In the genomic region with DNA sequence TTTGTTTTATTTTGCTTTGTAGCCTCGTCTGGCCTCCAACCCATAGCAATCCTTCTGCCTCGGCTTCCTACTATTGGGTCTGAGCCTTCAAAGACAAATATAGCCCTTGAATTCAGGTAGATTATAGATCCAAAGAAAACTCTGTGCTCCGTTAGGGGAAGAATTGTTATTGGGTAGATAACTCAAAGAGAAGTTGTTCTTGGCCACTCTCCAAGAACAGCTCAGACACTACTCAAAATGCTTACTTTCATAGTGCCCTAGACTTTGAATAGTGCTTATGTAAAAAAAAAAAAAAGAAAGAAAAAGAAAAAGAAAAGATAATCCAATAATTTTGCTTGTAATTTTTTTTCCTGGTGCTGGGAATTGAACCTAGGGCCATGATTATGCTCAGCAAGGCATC, we compare ENCODE assay signal across 21 mouse cellular contexts.
"Had no signal": no experiment of that assay in that cellular context is flagged by ENCODE, and none has a peak within 500 bp of the region (broad histone marks: within the 10 kb centered on the region; RNA-seq: fewer than 3 reads in every experiment).

No protein-coding gene starts in this region.

- ATAC-seq: liver, embryonic 12.5 days; midbrain, embryonic 15.5 days had no signal

- DNase-seq: kidney, adult 11 months; kidney, adult 8-10 months; kidney, postnatal 10 days; kidney, postnatal 36 days; left cerebral cortex, postnatal 4 days; lung, adult 2 months; right cerebral cortex, adult 18-20 months; right cerebral cortex, postnatal 14 days; right cerebral cortex, postnatal 4 days; thymus, postnatal 25 days had no signal

- H3K4me2 ChIP-seq: kidney, embryonic 15.5 days; limb, embryonic 12.5 days; limb, embryonic 15.5 days; liver, embryonic 12.5 days; liver, embryonic 15.5 days; midbrain, embryonic 12.5 days; midbrain, embryonic 15.5 days; neural tube, embryonic 12.5 days; neural tube, embryonic 15.5 days; stomach, embryonic 15.5 days had no signal

- H3K27ac ChIP-seq: kidney, embryonic 15.5 days; limb, embryonic 12.5 days; limb, embryonic 15.5 days; liver, embryonic 12.5 days; liver, embryonic 15.5 days; macrophage; midbrain, embryonic 12.5 days; midbrain, embryonic 15.5 days; neural tube, embryonic 12.5 days; neural tube, embryonic 15.5 days; stomach, embryonic 15.5 days had no signal

- H3K9ac ChIP-seq: kidney, embryonic 15.5 days; limb, embryonic 12.5 days; limb, embryonic 15.5 days; liver, embryonic 12.5 days; liver, embryonic 15.5 days; midbrain, embryonic 12.5 days; midbrain, embryonic 15.5 days; neural tube, embryonic 12.5 days; neural tube, embryonic 15.5 days; stomach, embryonic 15.5 days had no signal

- H3K27me3 ChIP-seq: kidney, embryonic 15.5 days; limb, embryonic 12.5 days; limb, embryonic 15.5 days; liver, embryonic 12.5 days; liver, embryonic 15.5 days; midbrain, embryonic 15.5 days; neural tube, embryonic 12.5 days; neural tube, embryonic 15.5 days; stomach, embryonic 15.5 days had no signal

- H3K4me3 ChIP-seq: kidney, embryonic 15.5 days; limb, embryonic 12.5 days; limb, embryonic 15.5 days; liver, embryonic 12.5 days; liver, embryonic 15.5 days; midbrain, embryonic 12.5 days; midbrain, embryonic 15.5 days; neural tube, embryonic 12.5 days; neural tube, embryonic 15.5 days; stomach, embryonic 15.5 days had no signal

- H3K4me1 ChIP-seq: liver, embryonic 15.5 days; midbrain, embryonic 15.5 days had no signal

- H3K36me3 ChIP-seq: kidney, embryonic 15.5 days; limb, embryonic 12.5 days; limb, embryonic 15.5 days; liver, embryonic 12.5 days; liver, embryonic 15.5 days; midbrain, embryonic 12.5 days; midbrain, embryonic 15.5 days; neural tube, embryonic 12.5 days; neural tube, embryonic 15.5 days; stomach, embryonic 15.5 days had no signal

- H3K9me3 ChIP-seq: kidney, embryonic 15.5 days; limb, embryonic 12.5 days; limb, embryonic 15.5 days; liver, embryonic 12.5 days; liver, embryonic 15.5 days; midbrain, embryonic 12.5 days; midbrain, embryonic 15.5 days; neural tube, embryonic 12.5 days; neural tube, embryonic 15.5 days; stomach, embryonic 15.5 days had no signal
